Mouse (Mus musculus): Measurements from ENCODE around the gene Nfu1. TPM values are rescaled to one million over a fixed set of nuclear protein-coding genes. Genes with fewer than 3 reads are reported as not detected.

Gene Nfu1
- polyA plus RNA-seq, 1 experiment, result 108 TPM

GRCm38 (mm10) chr6:87004099-87004498 lies 4.9 kb upstream of the Nfu1 start:
- Histone ChIP-seq H3K27me3 (ENCODE audit: control insufficient read depth, insufficient read depth, insufficient read length) (no peaks in the 10 kb centered on the region), H3K36me3 (ENCODE audit: control insufficient read depth, insufficient read depth) (no peaks in the 10 kb centered on the region), H3K79me2 (ENCODE audit: control insufficient read depth, insufficient read depth) (no peaks in the 10 kb centered on the region), H3ac (ENCODE audit: control insufficient read depth, insufficient read length, low read depth) (no peak overlapping the region), H3K4me3 (ENCODE audit: insufficient read depth, poor library complexity, severe bottlenecking) (no peak overlapping the region), H3K79me3 (ENCODE audit: low read depth) (no peaks in the 10 kb centered on the region)
- TF ChIP-seq MYOD1 (IDR thresholded peaks at IDR 0.05; ENCODE audit: control insufficient read depth, insufficient read length, low read depth), result no peak
- no peak for TF ChIP-seq MYOG (IDR thresholded peaks at IDR 0.05; ENCODE audit: control insufficient read depth, extremely low read depth, insufficient read length)
- no peak for TF ChIP-seq MAX (IDR thresholded peaks at IDR 0.05)
- TF ChIP-seq CEBPB (IDR thresholded peaks at IDR 0.05; ENCODE audit: low read depth), result no peak
- no peak for TF ChIP-seq USF1 (IDR thresholded peaks at IDR 0.05; ENCODE audit: low read depth)

DNA sequence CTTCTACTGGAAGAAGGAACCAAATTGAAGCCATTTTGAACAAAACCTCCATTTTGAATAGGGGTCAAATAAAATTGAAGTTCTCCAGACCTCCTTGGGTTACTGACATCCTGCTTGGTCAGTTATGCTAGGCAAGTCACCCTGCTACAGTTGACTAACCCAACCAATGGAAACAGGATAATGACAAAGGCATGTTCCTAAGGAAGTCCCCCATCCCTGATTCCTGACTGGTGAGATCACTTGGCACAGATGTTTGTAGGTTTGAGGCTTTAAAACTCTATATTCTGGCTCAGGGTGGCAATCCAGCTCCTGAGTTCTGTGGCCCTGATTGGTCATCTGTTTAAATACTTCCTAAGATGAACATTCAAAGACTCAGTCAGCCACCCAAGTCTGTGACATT lies 3.5 kb upstream of the Nfu1 start:
- no peaks in the 10 kb centered on the region for H3K27me3 ChIP-seq (ENCODE audit: control insufficient read depth, insufficient read depth, insufficient read length)
- peaks cover 9% of the 10 kb centered on the region for H3K79me2 ChIP-seq (ENCODE audit: control insufficient read depth, insufficient read depth)
- peaks cover 4% of the 10 kb centered on the region for H3K79me3 ChIP-seq (ENCODE audit: low read depth)
- H3ac ChIP-seq (ENCODE audit: control insufficient read depth, insufficient read length, low read depth), result no peak overlapping the region
- no peak overlapping the region for H3K4me3 ChIP-seq (ENCODE audit: insufficient read depth, poor library complexity, severe bottlenecking)
- H3K36me3 ChIP-seq (ENCODE audit: control insufficient read depth, insufficient read depth), result no peaks in the 10 kb centered on the region
- no peak for TF ChIP-seq FOSL1 (IDR thresholded peaks at IDR 0.05; ENCODE audit: insufficient read depth, low read length, poor library complexity, severe bottlenecking)
- peak; percentile 44 for TF ChIP-seq MAX (IDR thresholded peaks at IDR 0.05)
- TF ChIP-seq MYOD1 (IDR thresholded peaks at IDR 0.05; ENCODE audit: control insufficient read depth, insufficient read length, low read depth), result no peak

GRCm38 (mm10) chr6:87009692-87010328 lies 774 bp downstream of the Nfu1 start:
- Histone ChIP-seq H3K4me3 (ENCODE audit: insufficient read depth, poor library complexity, severe bottlenecking) (peak overlapping the region; percentile 84), H3K79me2 (ENCODE audit: control insufficient read depth, insufficient read depth) (peaks cover 18% of the 10 kb centered on the region), H3K27me3 (ENCODE audit: control insufficient read depth, insufficient read depth, insufficient read length) (no peaks in the 10 kb centered on the region), H3K36me3 (ENCODE audit: control insufficient read depth, insufficient read depth) (peaks cover 16% of the 10 kb centered on the region), H3K79me3 (ENCODE audit: low read depth) (peaks cover 4% of the 10 kb centered on the region), H3ac (ENCODE audit: control insufficient read depth, insufficient read length, low read depth) (peak overlapping the region; percentile 68)
- TF ChIP-seq USF1 (IDR thresholded peaks at IDR 0.05; ENCODE audit: low read depth) (no peak), CEBPB (IDR thresholded peaks at IDR 0.05; ENCODE audit: low read depth) (no peak), MAX (IDR thresholded peaks at IDR 0.05) (no peak), FOSL1 (IDR thresholded peaks at IDR 0.05; ENCODE audit: insufficient read depth, low read length, poor library complexity, severe bottlenecking) (no peak), MYOD1 (IDR thresholded peaks at IDR 0.05; ENCODE audit: control insufficient read depth, insufficient read length, low read depth) (no peak), MYOG (IDR thresholded peaks at IDR 0.05; ENCODE audit: control insufficient read depth, extremely low read depth, insufficient read length) (no peak), CTCF (IDR thresholded peaks at IDR 0.05; ENCODE audit: control insufficient read depth, insufficient read depth, insufficient read length) (no peak)

DNA sequence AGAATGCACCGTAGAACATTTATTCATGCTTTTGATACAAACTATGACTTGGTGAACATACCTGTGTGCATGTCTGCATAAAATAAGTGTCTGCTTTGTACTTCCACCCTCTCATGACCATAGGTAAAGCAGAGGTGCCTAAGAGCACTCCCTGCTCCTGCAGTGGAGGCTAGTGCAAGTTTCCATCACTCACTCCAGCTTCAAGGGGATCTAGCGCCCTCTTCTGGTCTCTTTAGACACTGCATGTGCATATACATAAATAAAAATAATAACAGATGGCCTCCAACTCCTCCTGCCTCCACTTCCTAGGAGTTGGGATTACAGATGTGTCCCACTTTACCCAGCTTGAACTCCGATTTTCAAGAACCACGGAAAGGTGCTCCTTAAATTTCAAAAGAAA lies 7.9 kb downstream of the Nfu1 start:
- no peaks in the 10 kb centered on the region for H3K79me3 ChIP-seq (ENCODE audit: low read depth)
- H3ac ChIP-seq (ENCODE audit: control insufficient read depth, insufficient read length, low read depth), result no peak overlapping the region
- TF ChIP-seq MYOG (IDR thresholded peaks at IDR 0.05; ENCODE audit: control insufficient read depth, extremely low read depth, insufficient read length) (no peak), MYOD1 (IDR thresholded peaks at IDR 0.05; ENCODE audit: control insufficient read depth, insufficient read length, low read depth) (no peak), CTCF (IDR thresholded peaks at IDR 0.05; ENCODE audit: control insufficient read depth, insufficient read depth, insufficient read length) (no peak), USF1 (IDR thresholded peaks at IDR 0.05; ENCODE audit: low read depth) (no peak), MAX (IDR thresholded peaks at IDR 0.05) (no peak), FOSL1 (IDR thresholded peaks at IDR 0.05; ENCODE audit: insufficient read depth, low read length, poor library complexity, severe bottlenecking) (no peak), CEBPB (IDR thresholded peaks at IDR 0.05; ENCODE audit: low read depth) (no peak)
- no peaks in the 10 kb centered on the region for H3K27me3 ChIP-seq (ENCODE audit: control insufficient read depth, insufficient read depth, insufficient read length)
- H3K4me3 ChIP-seq (ENCODE audit: insufficient read depth, poor library complexity, severe bottlenecking), result no peak overlapping the region
- H3K36me3 ChIP-seq (ENCODE audit: control insufficient read depth, insufficient read depth), result peaks cover 64% of the 10 kb centered on the region
- no peaks in the 10 kb centered on the region for H3K79me2 ChIP-seq (ENCODE audit: control insufficient read depth, insufficient read depth)

DNA sequence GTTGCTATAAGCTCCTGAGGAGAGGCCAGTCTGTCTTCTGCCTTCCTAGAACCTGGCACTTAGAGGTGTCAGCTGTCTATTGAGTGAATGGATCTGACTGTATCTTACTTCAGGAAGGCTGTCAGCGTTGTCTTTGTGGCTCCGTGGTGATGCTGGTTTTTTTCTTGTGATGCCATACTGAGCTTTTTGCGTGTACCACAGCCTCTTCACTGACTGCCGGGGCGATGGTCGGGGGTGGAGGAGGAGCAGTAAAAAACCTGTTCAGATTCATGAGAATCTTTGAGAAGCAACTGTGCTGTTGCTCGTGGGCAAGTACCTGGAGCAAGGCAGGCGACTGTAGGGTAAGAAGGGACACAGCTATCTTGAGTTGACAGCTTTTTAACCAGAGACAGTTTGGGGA lies 9.8 kb downstream of the Nfu1 start:
- Histone ChIP-seq H3K36me3 (ENCODE audit: control insufficient read depth, insufficient read depth) (peaks cover 64% of the 10 kb centered on the region), H3K79me3 (ENCODE audit: low read depth) (no peaks in the 10 kb centered on the region), H3K79me2 (ENCODE audit: control insufficient read depth, insufficient read depth) (no peaks in the 10 kb centered on the region), H3ac (ENCODE audit: control insufficient read depth, insufficient read length, low read depth) (no peak overlapping the region), H3K4me3 (ENCODE audit: insufficient read depth, poor library complexity, severe bottlenecking) (no peak overlapping the region), H3K27me3 (ENCODE audit: control insufficient read depth, insufficient read depth, insufficient read length) (no peaks in the 10 kb centered on the region)
- TF ChIP-seq CTCF (IDR thresholded peaks at IDR 0.05; ENCODE audit: control insufficient read depth, insufficient read depth, insufficient read length), result no peak
- TF ChIP-seq MYOG (IDR thresholded peaks at IDR 0.05; ENCODE audit: control insufficient read depth, extremely low read depth, insufficient read length), result no peak
- TF ChIP-seq USF1 (IDR thresholded peaks at IDR 0.05; ENCODE audit: low read depth), result no peak

DNA sequence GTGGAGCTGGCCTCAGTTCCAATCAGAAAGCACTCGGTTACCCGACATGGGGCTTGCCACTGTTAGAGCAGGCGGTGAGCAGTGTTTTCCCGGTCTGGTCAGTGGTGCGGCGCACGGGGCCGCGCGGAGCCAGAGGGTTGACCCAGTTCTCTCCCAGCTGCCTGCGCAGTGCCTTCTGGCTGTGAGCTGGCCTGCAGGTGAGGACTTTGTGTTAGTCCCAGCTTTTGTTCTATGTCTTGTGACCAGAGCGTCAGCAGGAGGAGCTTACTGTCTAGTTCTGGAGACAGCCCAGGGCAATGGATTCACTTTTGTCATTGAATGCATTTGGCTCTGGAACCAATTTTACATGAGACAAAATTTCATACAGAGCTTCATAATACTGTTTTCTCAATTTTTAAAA lies 12.8 kb downstream of the Nfu1 start:
- TF ChIP-seq USF1 (IDR thresholded peaks at IDR 0.05; ENCODE audit: low read depth) (no peak), MAX (IDR thresholded peaks at IDR 0.05) (no peak), MYOD1 (IDR thresholded peaks at IDR 0.05; ENCODE audit: control insufficient read depth, insufficient read length, low read depth) (no peak), FOSL1 (IDR thresholded peaks at IDR 0.05; ENCODE audit: insufficient read depth, low read length, poor library complexity, severe bottlenecking) (no peak), MYOG (IDR thresholded peaks at IDR 0.05; ENCODE audit: control insufficient read depth, extremely low read depth, insufficient read length) (no peak), CTCF (IDR thresholded peaks at IDR 0.05; ENCODE audit: control insufficient read depth, insufficient read depth, insufficient read length) (no peak), CEBPB (IDR thresholded peaks at IDR 0.05; ENCODE audit: low read depth) (no peak)
- Histone ChIP-seq H3K79me2 (ENCODE audit: control insufficient read depth, insufficient read depth) (no peaks in the 10 kb centered on the region), H3ac (ENCODE audit: control insufficient read depth, insufficient read length, low read depth) (no peak overlapping the region), H3K4me3 (ENCODE audit: insufficient read depth, poor library complexity, severe bottlenecking) (no peak overlapping the region), H3K27me3 (ENCODE audit: control insufficient read depth, insufficient read depth, insufficient read length) (no peaks in the 10 kb centered on the region), H3K79me3 (ENCODE audit: low read depth) (no peaks in the 10 kb centered on the region), H3K36me3 (ENCODE audit: control insufficient read depth, insufficient read depth) (peaks cover 59% of the 10 kb centered on the region)
